Mouse (Mus musculus) frontal cortex, postnatal 36 days (tissue): Measurements from ENCODE around the gene Gm9.
A peak's percentile ranks its signal among the peaks of the same experiment; 100 is the strongest.
"Not testable (repeated sequence)": the region's sequence is repeated elsewhere in the genome, so short reads cannot be mapped to it uniquely, and the experiment has no call there.

ENCODE experiments used
- DNase-seq, 2 experiments: peaks; one replicate each; pipeline ENCODE4 v3.0.0; 2022; ENCODE audit warnings: low spot score in 2 of 2

Gm9 gene

GRCm38 (mm10) chrX:37210941-37211340 is at the start of gene Gm9:
Gene Gm9 (minus strand): TSS chrX:37211041.
- DNase-seq = no peak

- DNase-seq = not testable (repeated sequence)
These were observed 38.8 kb upstream of the Gm9 start, which contains the start of gene Rhox3a for GRCm38 (mm10) chrX:37249619-37250018. Gene Rhox3a (plus strand): TSS chrX:37249919.

GRCm38 (mm10) chrX:37244676-37245075 is 33.8 kb upstream of the Gm9 start, which contains the start of gene Rhox2a:
Gene Rhox2a (plus strand): TSS chrX:37244976.
- not testable (repeated sequence) for DNase-seq

GRCm38 (mm10) chrX:37222158-37222557 is 11.3 kb upstream of the Gm9 start, which contains the start of gene Rhox1:
Gene Rhox1 (minus strand): TSS chrX:37222258.
- DNase-seq = not testable (repeated sequence)

- DNase-seq = no peak
These were observed 12.2 kb downstream of the Gm9 start for GRCm38 (mm10) chrX:37198676-37199075.

- peak in 1 of 2 experiments; percentile 24 for DNase-seq
These were observed 19.0 kb downstream of the Gm9 start for GRCm38 (mm10) chrX:37191744-37192379.

- DNase-seq = peak; percentile 81 to 85
These were observed 19.6 kb downstream of the Gm9 start, which contains the start of the genes Ndufa1 and Rnf113a1 for GRCm38 (mm10) chrX:37191105-37191743. Gene Ndufa1 (minus strand): TSS chrX:37191163. Gene Rnf113a1 (plus strand): TSS chrX:37191245.

GRCm38 (mm10) chrX:37190755-37191104 is 20.1 kb downstream of the Gm9 start:
- peak in 1 of 2 experiments; percentile 1 for DNase-seq

GRCm38 (mm10) chrX:37184401-37184800 is 26.4 kb downstream of the Gm9 start:
- DNase-seq = not testable (repeated sequence)

- DNase-seq = no peak
These were observed 42.1 kb downstream of the Gm9 start, which contains the start of gene Akap14 for GRCm38 (mm10) chrX:37168742-37169141. Gene Akap14 (minus strand): TSS chrX:37168842.

GRCm38 (mm10) chrX:37167085-37167484 is 43.8 kb downstream of the Gm9 start:
- peak in 1 of 2 experiments; percentile 25 for DNase-seq

GRCm38 (mm10) chrX:37163115-37163514 is 47.7 kb downstream of the Gm9 start:
- DNase-seq = no peak

- no peak for DNase-seq
These were observed 49.7 kb downstream of the Gm9 start for GRCm38 (mm10) chrX:37161169-37161568.
